Mouse (Mus musculus) limb, embryonic 14.5 days (tissue): Measurements from ENCODE around the gene Gon7. TPM values are rescaled to one million over a fixed set of nuclear protein-coding genes. Genes with fewer than 3 reads are reported as not detected.

ENCODE experiments used
- ATAC-seq: fragments of 200-750 bp; cut with Nextera tagmentation; 2 replicates; pipeline ENCODE4 v1.8.0; 2017; ENCODE audit warnings: low read depth, moderate number of reproducible peaks, moderate TSS enrichment; ENCODE audit not compliant: low FRiP score
- DNase-seq: peaks from one replicate; pipeline ENCODE4 v3.0.0-alpha.2; 2015; ENCODE audit warnings: low spot score
- H3K27ac ChIP-seq: fragments of 300-500 bp; sonication (generic); replicated peaks from 2 replicates; pipeline ENCODE4 v1.5.1; 2014; ENCODE audit warnings: low read depth, mild to moderate bottlenecking, low read length, moderate library complexity, mixed read lengths
- H3K27me3 ChIP-seq: fragments of 300-500 bp; sonication (generic); 2 replicates; pipeline ENCODE4 v1.6.1; 2014; ENCODE audit warnings: low read length, mixed read lengths; ENCODE audit not compliant: control insufficient read depth, insufficient read depth
- H3K36me3 ChIP-seq: fragments of 300-500 bp; sonication (generic); 2 replicates; pipeline ENCODE4 v1.6.1; 2014; ENCODE audit warnings: mild to moderate bottlenecking, low read length, moderate library complexity, mixed read lengths; ENCODE audit not compliant: control insufficient read depth, insufficient read depth
- H3K4me1 ChIP-seq: fragments of 300-500 bp; sonication (generic); 2 replicates; pipeline ENCODE4 v1.6.1; 2014; ENCODE audit warnings: antibody characterized with exemption, low read length, mixed read lengths; ENCODE audit not compliant: control insufficient read depth, insufficient read depth
- H3K4me2 ChIP-seq: fragments of 300-500 bp; sonication (generic); replicated peaks from 2 replicates; pipeline ENCODE4 v1.6.1; 2014; ENCODE audit warnings: low read depth, mild to moderate bottlenecking, low read length, moderate library complexity; ENCODE audit not compliant: severe bottlenecking
- H3K4me3 ChIP-seq: fragments of 300-500 bp; sonication (generic); replicated peaks from 2 replicates; pipeline ENCODE4 v1.5.1; 2014; ENCODE audit warnings: low read length
- H3K9ac ChIP-seq: fragments of 300-500 bp; sonication (generic); 2 replicates; pipeline ENCODE4 v1.6.1; 2014; ENCODE audit warnings: mild to moderate bottlenecking, low read depth, low read length, moderate library complexity; ENCODE audit not compliant: severe bottlenecking
- H3K9me3 ChIP-seq: fragments of 300-500 bp; sonication (generic); 2 replicates; pipeline ENCODE4 v1.6.1; 2016; ENCODE audit warnings: low read length; ENCODE audit not compliant: control insufficient read depth
- POLR2A ChIP-seq: fragments of 200-500 bp; IDR thresholded peaks from 2 replicates; pipeline ENCODE4 v1.8.0; 2012; ENCODE audit warnings: inconsistent platforms, mild to moderate bottlenecking, moderate library complexity, borderline replicate concordance; ENCODE audit not compliant: insufficient read depth, insufficient read length; ENCODE audit errors: extremely low read depth
- WGBS: fragments of 180-500 bp; shearing (Covaris S2); extraction: QIAGEN DNeasy Blood & Tissue Kit; methylation state at CpG from one replicate; pipeline ENCODE4 v1.1.7; 2014; 5-methylcytosine and 5-hydroxymethylcytosine counted together
- polyA plus RNA-seq, 2 experiments: library from polyadenylated mRNA; depleted of rRNA in 1 of 2; stranded (reverse) in 1 of 2; unstranded in 1 of 2; fragments of >200 nt; fragmentation: Nextera tagmentation in 1 of 2; extraction: Ambion mirVana in 1 of 2; gene quantifications; 2 replicates each; pipeline versions ENCODE4 v1.2.1 to v1.2.3; 2012 to 2014

Gon7 gene
- polyA plus RNA-seq, 2 experiments = 16.9 to 17.7 TPM

DNA sequence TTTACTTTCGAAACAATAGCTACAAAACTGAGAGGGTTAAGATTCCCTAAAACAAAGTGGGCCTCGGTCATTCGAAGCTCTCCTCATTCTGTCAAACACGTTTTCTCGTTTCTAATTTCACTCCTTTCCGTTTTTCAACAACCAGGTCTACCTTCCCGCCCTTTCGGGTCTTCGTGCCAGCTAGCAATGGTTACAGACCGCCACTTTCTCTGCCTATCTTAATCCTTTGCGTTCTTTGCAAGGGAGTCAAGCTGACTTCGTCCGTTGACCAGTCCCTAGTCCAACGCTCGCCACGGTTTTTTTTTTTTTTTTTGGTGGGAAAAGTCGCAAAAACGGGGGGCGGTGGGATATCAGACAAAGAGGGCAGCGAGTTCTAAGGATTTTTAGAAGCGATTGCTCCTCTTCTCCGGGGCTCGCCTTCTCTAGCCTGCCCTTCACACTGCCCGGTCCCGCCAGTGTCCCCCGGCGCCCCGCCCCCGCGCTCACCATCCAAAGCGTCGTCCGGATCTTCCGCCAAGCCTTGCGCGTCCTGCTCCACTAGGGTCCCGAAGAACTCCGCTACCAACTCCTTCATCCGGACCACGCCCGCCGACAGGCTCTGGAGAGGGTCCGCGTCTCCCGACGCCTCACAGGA is 431 bp downstream of the Gon7 start:
- Histone ChIP-seq H3K9me3 (no peaks in the 10 kb centered on the region), H3K27me3 (no peaks in the 10 kb centered on the region), H3K4me3 (peak overlapping the region; percentile 89), H3K4me2 (peak overlapping the region; percentile 65), H3K27ac (peak overlapping the region; percentile 83), H3K4me1 (peaks cover 18% of the 10 kb centered on the region), H3K36me3 (peaks cover 4% of the 10 kb centered on the region), H3K9ac (peak overlapping the region; percentile 77)
- WGBS = 2% methylated on average over 46 of the region's 46 CpGs
- ATAC-seq (peak; percentile 81), DNase-seq (no peak)
- no peak for TF ChIP-seq POLR2A

DNA sequence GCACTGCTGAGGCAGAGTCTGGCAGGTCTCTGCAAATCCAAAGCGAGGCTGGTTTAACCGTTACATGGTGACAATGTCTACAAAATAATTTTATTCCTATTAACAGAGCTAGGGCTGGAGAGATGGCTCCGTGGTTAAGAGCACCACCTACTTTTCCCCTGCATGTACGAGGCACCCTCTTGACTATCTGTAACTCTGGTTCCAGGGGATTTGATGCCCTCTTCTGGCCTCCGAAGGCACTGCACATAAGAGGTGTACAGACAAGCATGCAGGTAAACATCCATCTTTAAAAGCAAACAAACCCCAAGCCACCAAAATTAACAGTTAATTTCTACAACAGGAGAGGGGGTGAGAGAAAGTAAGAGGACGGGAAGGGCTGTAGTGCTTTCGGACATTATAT is 1.3 kb downstream of the Gon7 start:
- Histone ChIP-seq H3K27ac (no peak overlapping the region), H3K9ac (peak overlapping the region; percentile 77; the same call in 1 of the 2 replicates), H3K4me2 (peak overlapping the region; percentile 65), H3K4me3 (peak overlapping the region; percentile 89), H3K27me3 (no peaks in the 10 kb centered on the region), H3K4me1 (peaks cover 18% of the 10 kb centered on the region), H3K9me3 (no peaks in the 10 kb centered on the region), H3K36me3 (no peaks in the 10 kb centered on the region; the same call in 1 of the 2 replicates)
- DNase-seq (no peak), ATAC-seq (no peak)
- WGBS = 80% methylated on average over 7 of the region's 7 CpGs
- no peak for TF ChIP-seq POLR2A

DNA sequence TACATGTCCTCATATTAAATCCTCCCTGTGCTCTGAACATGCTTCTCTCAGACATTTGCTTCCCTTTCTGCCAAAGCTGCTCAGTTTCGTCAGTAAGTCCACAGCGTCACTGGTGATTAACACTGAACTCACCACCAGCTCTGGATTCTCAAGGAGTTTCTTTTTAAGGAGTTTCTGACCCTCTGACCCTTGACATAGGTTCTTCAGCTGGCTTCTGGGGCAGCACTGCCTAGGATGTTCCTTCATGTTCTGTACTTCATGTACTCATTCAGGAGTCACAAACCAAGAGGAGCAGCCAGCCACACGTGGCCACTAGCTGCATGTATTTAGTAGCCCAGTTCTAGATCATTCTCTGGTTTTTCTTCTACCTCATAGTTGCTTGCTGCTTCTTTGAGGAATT is 9.3 kb downstream of the Gon7 start:
- ATAC-seq = no peak
- Histone ChIP-seq H3K9ac (no peak overlapping the region), H3K4me1 (peaks cover 9% of the 10 kb centered on the region; the same call in 1 of the 2 replicates), H3K9me3 (no peaks in the 10 kb centered on the region), H3K4me2 (no peak overlapping the region), H3K36me3 (peaks cover 16% of the 10 kb centered on the region; the same call in 1 of the 2 replicates), H3K27ac (no peak overlapping the region), H3K27me3 (no peaks in the 10 kb centered on the region), H3K4me3 (no peak overlapping the region)
- DNase-seq = no peak
- no peak for TF ChIP-seq POLR2A
- WGBS = 84% methylated on average over 3 of the region's 3 CpGs

DNA sequence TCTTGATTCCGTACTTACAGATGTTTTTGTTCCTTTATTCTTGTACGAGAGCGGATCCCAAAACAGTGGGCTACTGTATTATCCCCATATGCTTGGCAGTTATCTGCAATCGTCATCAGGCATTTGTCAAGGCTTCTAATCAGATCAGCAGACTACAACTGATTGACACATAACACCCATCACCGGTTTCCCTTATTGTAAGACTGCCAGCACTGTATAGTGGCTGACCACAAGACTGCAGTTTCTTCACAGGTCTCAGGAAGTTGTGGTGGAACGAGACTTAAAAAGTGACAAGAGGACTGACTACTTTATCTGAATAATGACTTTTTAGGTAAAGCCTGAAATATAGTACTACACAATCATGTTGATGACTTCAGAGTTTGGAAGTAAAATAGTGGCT is 12.8 kb downstream of the Gon7 start:
- no peak for ATAC-seq
- TF ChIP-seq POLR2A = no peak
- peaks cover 20% of the 10 kb centered on the region; the same call in 1 of the 2 replicates for H3K36me3 ChIP-seq
- H3K4me1 ChIP-seq = peaks cover 15% of the 10 kb centered on the region; the same call in 1 of the 2 replicates
- 67% methylated on average over 6 of the region's 6 CpGs for WGBS
- H3K4me3 ChIP-seq = no peak overlapping the region
- 0 out of 2 replicates have a peak overlapping the region, but pooled peaks have one; percentile 82 for H3K9ac ChIP-seq
- no peak overlapping the region for H3K27ac ChIP-seq
- no peak overlapping the region for H3K4me2 ChIP-seq
- DNase-seq = no peak
- no peaks in the 10 kb centered on the region for H3K27me3 ChIP-seq
- H3K9me3 ChIP-seq = no peaks in the 10 kb centered on the region

DNA sequence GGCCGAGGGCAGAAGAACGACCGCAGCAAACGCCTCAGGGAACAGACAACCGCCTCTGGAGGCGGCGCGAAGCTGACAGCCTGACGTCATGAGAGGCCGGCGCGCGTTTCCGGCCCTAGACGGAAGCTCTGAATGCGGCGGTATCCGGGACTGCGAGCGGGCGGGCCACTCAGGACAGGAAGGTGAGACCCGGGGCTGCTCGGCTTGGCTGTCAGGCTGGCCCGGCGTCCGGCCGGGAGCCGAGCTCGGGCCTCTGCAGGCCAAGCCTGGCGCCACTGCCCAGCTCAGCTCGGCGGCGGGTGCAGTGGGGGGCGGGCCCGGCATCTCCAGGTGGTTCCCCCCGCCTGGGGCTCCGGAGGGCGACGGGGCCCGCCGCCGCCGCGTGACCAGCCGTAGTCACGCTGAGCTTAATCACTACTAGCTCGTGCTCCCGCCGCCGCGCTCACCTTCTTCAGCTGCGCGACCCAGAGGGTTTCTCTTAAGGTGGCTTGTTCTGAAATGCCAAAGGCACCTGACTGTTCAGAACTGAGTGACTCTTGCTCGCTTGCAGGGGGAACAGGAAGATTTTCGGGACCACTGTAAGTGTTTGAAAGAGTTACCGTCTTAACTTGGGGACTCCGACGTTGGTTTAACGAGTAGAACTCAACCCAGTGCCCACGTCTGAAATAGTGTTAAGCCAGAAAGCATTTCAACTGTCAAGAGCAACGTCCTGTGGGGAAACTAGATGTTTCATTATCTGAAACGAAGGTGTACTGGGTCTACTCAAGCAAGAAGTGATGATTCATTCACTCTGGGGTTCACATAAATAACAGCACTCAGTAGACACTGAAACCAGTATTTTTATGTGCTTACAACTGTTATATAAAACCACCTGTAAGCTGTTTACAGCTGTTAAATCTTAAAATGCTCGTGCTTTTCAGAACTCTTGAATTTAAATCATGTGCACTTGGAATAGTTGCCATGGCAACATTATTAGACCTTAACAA is 13.7 kb downstream of the Gon7 start, which contains the start of the genes Moap1 and Tmem251:
Moap1 (minus strand) TSS at position 73 of the 986 bp plus-strand sequence.
Tmem251 (plus strand) TSS at position 174 of the 986 bp plus-strand sequence.
- TF ChIP-seq POLR2A = 0 out of 2 replicates have a peak, but pooled peaks have one; percentile 49

More for the DNA sequence above, 13.7 kb downstream of the Gon7 start, which contains the start of the genes Moap1 and Tmem251:
- Histone ChIP-seq H3K27me3 (no peaks in the 10 kb centered on the region), H3K9me3 (no peaks in the 10 kb centered on the region), H3K4me2 (peak within 1 kb of the TSS; percentile 88), H3K9ac (peak within 1 kb of the TSS; percentile 82), H3K4me1 (peaks cover 15% of the 10 kb centered on the region; the same call in 1 of the 2 replicates), H3K27ac (peak within 1 kb of the TSS; percentile 85), H3K36me3 (peaks cover 20% of the 10 kb centered on the region; the same call in 1 of the 2 replicates), H3K4me3 (peak within 1 kb of the TSS; percentile 78)
- under 1% methylated on average over 50 of the region's 63 CpGs for WGBS
- ATAC-seq (peak; percentile 95), DNase-seq (peak; percentile 90)
